Mouse (Mus musculus) CH12.LX (cell line): ENCODE data around the gene Sfxn5. TPM values are rescaled to one million over a fixed set of nuclear protein-coding genes. Genes with fewer than 3 reads are reported as not detected.

Source experiments
- DNase-seq: peaks from one replicate; pipeline ENCODE4 v3.0.0-alpha.2; 2013; ENCODE audit errors: extremely low read depth
- H3K27ac ChIP-seq: 2 replicates; pipeline ENCODE4 v1.5.1; 2012; ENCODE audit warnings: low read depth, mild to moderate bottlenecking, control low read depth, moderate library complexity; ENCODE audit not compliant: insufficient read depth
- H3K27me3 ChIP-seq: replicated peaks from 2 replicates; pipeline ENCODE3; 2012; ENCODE audit warnings: inconsistent platforms
- H3K36me3 ChIP-seq, 2 experiments: replicated peaks in 1 of 2; 2 replicates each; pipeline versions ENCODE3 to v1.6.1; 2012; ENCODE audit warnings: inconsistent platforms in 1 of 2, low read length in 1 of 2, mild to moderate bottlenecking in 1 of 2, mixed read lengths in 1 of 2, moderate library complexity in 1 of 2; ENCODE audit not compliant: control insufficient read depth in 1 of 2, insufficient read depth in 1 of 2
- H3K4me1 ChIP-seq, 2 experiments: 2 replicates each; pipeline ENCODE4 v1.6.1; 2012; ENCODE audit warnings: inconsistent platforms in 1 of 2, moderate library complexity in 1 of 2; ENCODE audit not compliant: insufficient read depth in 2 of 2, control insufficient read depth in 1 of 2
- H3K4me2 ChIP-seq: 2 replicates; pipeline ENCODE4 v1.6.1; 2012; ENCODE audit warnings: low read depth, mild to moderate bottlenecking, control low read depth; ENCODE audit not compliant: poor library complexity, insufficient read depth, severe bottlenecking
- H3K4me3 ChIP-seq, 3 experiments: fragments of 150-350 bp in 1 of 3; sonication (generic) in 1 of 3; replicated peaks in 1 of 3; 2 replicates each; pipeline versions ENCODE3 to v1.5.1; 2011 to 2012; ENCODE audit warnings: low read depth in 2 of 3, low read length in 2 of 3, mild to moderate bottlenecking in 2 of 3, moderate library complexity in 2 of 3, control low read depth in 1 of 3, improper control_type of control experiment in 1 of 3, inconsistent platforms in 1 of 3, mixed read lengths in 1 of 3; ENCODE audit not compliant: poor library complexity in 1 of 3
- H3K79me2 ChIP-seq: replicated peaks from 2 replicates; pipeline ENCODE4 v1.6.1; 2012; ENCODE audit warnings: mild to moderate bottlenecking, moderate library complexity; ENCODE audit not compliant: control insufficient read depth, poor library complexity, insufficient read depth, severe bottlenecking; ENCODE audit errors: extremely low read depth
- H3K9ac ChIP-seq: 2 replicates; pipeline ENCODE4 v1.6.1; 2012; ENCODE audit warnings: low read depth, mild to moderate bottlenecking, control low read depth, moderate library complexity; ENCODE audit not compliant: insufficient read depth
- H3K9me3 ChIP-seq: replicated peaks from 2 replicates; pipeline ENCODE3; 2012; ENCODE audit warnings: low read length, inconsistent platforms, mixed read lengths
- CHD1 ChIP-seq: IDR thresholded peaks from 2 replicates; pipeline ENCODE4 v1.6.1; 2012; ENCODE audit warnings: low read depth, low read length, improper control_type of control experiment, inconsistent platforms
- CHD2 ChIP-seq: IDR thresholded peaks from 2 replicates; pipeline ENCODE4 v1.6.1; 2011; ENCODE audit warnings: low read length, improper control_type of control experiment
- CTCF ChIP-seq, 2 experiments: IDR thresholded peaks in 1 of 2; conservative IDR thresholded peaks in 1 of 2; 2 replicates each; pipeline ENCODE4 v1.5.1; 2011 to 2012; ENCODE audit warnings: low read depth in 2 of 2, low read length in 2 of 2, improper control_type of control experiment in 1 of 2, inconsistent platforms in 1 of 2, mild to moderate bottlenecking in 1 of 2, moderate library complexity in 1 of 2
- E2F4 ChIP-seq: IDR thresholded peaks from 2 replicates; pipeline ENCODE4 v1.6.1; 2011; ENCODE audit warnings: low read depth, low read length, improper control_type of control experiment; ENCODE audit not compliant: insufficient replicate concordance
- ETS1 ChIP-seq: conservative IDR thresholded peaks from 2 replicates; pipeline ENCODE4 v1.6.1; 2012; ENCODE audit warnings: low read depth, mild to moderate bottlenecking, inconsistent platforms, low read length, improper control_type of control experiment, moderate library complexity
- IRF4 ChIP-seq: IDR thresholded peaks from 2 replicates; pipeline ENCODE4 v1.6.1; 2014; ENCODE audit warnings: low read depth, mild to moderate bottlenecking, inconsistent platforms, low read length, improper control_type of control experiment
- JUN ChIP-seq: IDR thresholded peaks from 2 replicates; pipeline ENCODE4 v1.6.1; 2011; ENCODE audit warnings: low read depth, mild to moderate bottlenecking, low read length, improper control_type of control experiment, moderate library complexity; ENCODE audit not compliant: insufficient read depth
- JUND ChIP-seq: conservative IDR thresholded peaks from 2 replicates; pipeline ENCODE4 v1.6.1; 2011; ENCODE audit warnings: low read depth, low read length, improper control_type of control experiment
- MAFK ChIP-seq: IDR thresholded peaks from 2 replicates; pipeline ENCODE4 v1.6.1; 2011; ENCODE audit warnings: low read length, improper control_type of control experiment; ENCODE audit not compliant: insufficient replicate concordance
- MAX ChIP-seq: IDR thresholded peaks from 2 replicates; pipeline ENCODE4 v1.6.1; 2011; ENCODE audit warnings: low read length, improper control_type of control experiment
- MAZ ChIP-seq: IDR thresholded peaks from 2 replicates; pipeline ENCODE4 v1.6.1; 2012; ENCODE audit warnings: low read depth, mild to moderate bottlenecking, inconsistent platforms, low read length, improper control_type of control experiment, moderate library complexity
- MEF2A ChIP-seq: IDR thresholded peaks from 2 replicates; pipeline ENCODE4 v1.6.1; 2014; ENCODE audit warnings: low read depth, mild to moderate bottlenecking, inconsistent platforms, low read length, improper control_type of control experiment, borderline replicate concordance
- NELFE ChIP-seq: IDR thresholded peaks from 2 replicates; pipeline ENCODE4 v1.6.1; 2011; ENCODE audit warnings: low read depth, low read length, improper control_type of control experiment
- NRF1 ChIP-seq: IDR thresholded peaks from 2 replicates; pipeline ENCODE4 v1.6.1; 2014; ENCODE audit warnings: low read depth, mild to moderate bottlenecking, inconsistent platforms, low read length, improper control_type of control experiment, moderate library complexity
- POLR2AphosphoS2 ChIP-seq: IDR thresholded peaks from 2 replicates; pipeline ENCODE4 v1.6.1; 2011; ENCODE audit warnings: low read depth, low read length, improper control_type of control experiment
- RAD21 ChIP-seq: IDR thresholded peaks from 2 replicates; pipeline ENCODE4 v1.6.1; 2011; ENCODE audit warnings: low read depth, mild to moderate bottlenecking, low read length, improper control_type of control experiment, moderate library complexity
- SIN3A ChIP-seq: IDR thresholded peaks from 2 replicates; pipeline ENCODE4 v1.6.1; 2012; ENCODE audit warnings: low read length, improper control_type of control experiment, inconsistent platforms
- ZKSCAN1 ChIP-seq: IDR thresholded peaks from 2 replicates; pipeline ENCODE4 v1.6.1; 2012; ENCODE audit warnings: low read depth, inconsistent platforms, low read length, improper control_type of control experiment, borderline replicate concordance
- ZMIZ1 ChIP-seq: IDR thresholded peaks from 2 replicates; pipeline ENCODE4 v1.6.1; 2012; ENCODE audit warnings: low read depth, mild to moderate bottlenecking, inconsistent platforms, low read length, improper control_type of control experiment
- dilution Hi-C: fragments of 300-500 bp; cut with MboI; formaldehyde crosslinking; loops from 2 replicates; pipeline ENCODE4 v1.14.3; 2020; ENCODE audit warnings: low sequenced_read_pairs; ENCODE audit not compliant: extremely low pct_unique_long_range_greater_than_20kb, extremely low pct_ligation_motif_present
- in situ Hi-C: fragments of 300-500 bp; cut with MboI; formaldehyde crosslinking; loops from 3 replicates; pipeline ENCODE4 v1.14.3; 2019; ENCODE audit warnings: low sequenced_read_pairs, low pct_ligation_motif_present, low pct_unique_long_range_greater_than_20kb, mixed read lengths
- polyA plus RNA-seq: library from polyadenylated mRNA; unstranded; fragments of >175 nt; gene quantifications from 2 replicates; pipeline ENCODE4 v1.2.1, GENCODE M21; 2012; ENCODE audit warnings: low read depth; ENCODE audit not compliant: insufficient read length
- total RNA-seq, 2 experiments: library from RNA; depleted of rRNA; stranded (reverse); fragments of 300-350 nt in 1 of 2; fragments of >200 nt in 1 of 2; gene quantifications; 2 replicates each; pipeline ENCODE4 v1.2.3; 2012 to 2014

Gene Sfxn5
- total and polyA plus RNA-seq, 3 experiments: 0.55 to 0.93 (median 0.66) TPM

GRCm38 (mm10) chr6:85210686-85211085, 122.5 kb downstream of the Sfxn5 start:
- Histone ChIP-seq H3K4me2 (no peak overlapping the region), H3K4me3 (no peak overlapping the region), H3K4me1 (no peaks in the 10 kb centered on the region), H3K27ac (no peak overlapping the region), H3K9ac (no peak overlapping the region), H3K9me3 (no peaks in the 10 kb centered on the region), H3K79me2 (no peaks in the 10 kb centered on the region), H3K36me3 (no peaks in the 10 kb centered on the region), H3K27me3 (peaks cover 60% of the 10 kb centered on the region)
- in situ Hi-C loops (no loop called here), dilution Hi-C loops (no loop called here)
- no peak for TF ChIP-seq SIN3A
- TF ChIP-seq POLR2AphosphoS2: no peak
- no peak for DNase-seq

- Histone ChIP-seq H3K27me3 (peaks cover 73% of the 10 kb centered on the region), H3K4me3 (no peak overlapping the region), H3K36me3 (no peaks in the 10 kb centered on the region), H3K27ac (no peak overlapping the region), H3K4me2 (no peak overlapping the region), H3K9me3 (no peaks in the 10 kb centered on the region), H3K4me1 (no peaks in the 10 kb centered on the region), H3K9ac (no peak overlapping the region), H3K79me2 (no peaks in the 10 kb centered on the region)
- dilution Hi-C loops: no loop called here
- no peak for DNase-seq
- TF ChIP-seq NRF1 (no peak), RAD21 (no peak), CHD2 (no peak), IRF4 (no peak), MAX (no peak), NELFE (no peak), ETS1 (no peak), POLR2AphosphoS2 (no peak), JUND (no peak), CTCF (conservative IDR thresholded peaks at IDR 0.05 in 1 of 2, IDR thresholded peaks at IDR 0.05 in 1 of 2; ENCODE audit: low read depth in 2 of 2, low read length in 2 of 2) (no peak), SIN3A (no peak), E2F4 (no peak), MAFK (no peak), JUN (no peak), MEF2A (no peak), MAZ (no peak), ZMIZ1 (no peak), CHD1 (no peak), ZKSCAN1 (no peak)
- in situ Hi-C loops: no loop called here
These were observed 123.8 kb downstream of the Sfxn5 start for GRCm38 (mm10) chr6:85209226-85209967.
